Mouse (Mus musculus): ENCODE measurements around the gene Ccdc116.

DNA sequence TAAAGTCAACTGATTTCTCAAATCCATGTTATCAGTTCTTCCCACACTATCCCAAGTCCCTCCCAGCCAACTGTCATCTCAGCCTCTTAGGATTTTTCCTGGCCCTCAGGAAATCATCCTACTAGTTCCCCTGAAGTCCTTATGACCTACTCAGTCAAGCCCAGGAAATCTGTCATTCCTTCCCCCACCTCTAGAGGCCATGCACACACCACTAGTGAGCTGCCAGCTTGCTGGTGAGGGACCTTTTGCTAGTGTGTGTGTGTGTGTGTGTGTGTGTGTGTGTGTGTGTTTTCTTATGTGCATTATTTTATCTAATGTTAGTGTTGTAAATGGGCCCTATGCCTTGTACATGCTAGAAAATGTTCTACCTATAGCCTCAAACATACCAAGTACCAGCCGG lies 19.7 kb downstream of the Ccdc116 start:
- TF ChIP-seq CTCF (IDR thresholded peaks at IDR 0.05; ENCODE audit: low read depth, low read length) (no peak), GATA1 (IDR thresholded peaks at IDR 0.05; ENCODE audit: borderline replicate concordance, low read length) (no peak), TAL1 (conservative IDR thresholded peaks at IDR 0.05; ENCODE audit: low read depth, low read length) (no peak)
